Mouse (Mus musculus): ENCODE data around the gene Adgrb3. TPM values are rescaled to one million over a fixed set of nuclear protein-coding genes. Genes with fewer than 3 reads are reported as not detected.

Gene Adgrb3
- total RNA-seq, 2 experiments from 2014 or later = 106 to 113 TPM

- no peak for DNase-seq
Measured at GRCm38 (mm10) chr1:25250562-25250961, 578.9 kb downstream of the Adgrb3 start.

- no peak for DNase-seq
Measured at GRCm38 (mm10) chr1:25242436-25242835, 587.1 kb downstream of the Adgrb3 start.

- no peak for DNase-seq
Measured at GRCm38 (mm10) chr1:25229245-25229750, 600.2 kb downstream of the Adgrb3 start.

GRCm38 (mm10) chr1:25228381-25229244 is 600.9 kb downstream of the Adgrb3 start:
- DNase-seq = peak; percentile 74 to 79

GRCm38 (mm10) chr1:25227880-25228279 is 601.6 kb downstream of the Adgrb3 start:
- no peak for DNase-seq

GRCm38 (mm10) chr1:25204636-25205035 is 624.9 kb downstream of the Adgrb3 start:
- no peak for DNase-seq

- DNase-seq = no peak
Measured at GRCm38 (mm10) chr1:25199392-25199791, 630.1 kb downstream of the Adgrb3 start.

GRCm38 (mm10) chr1:25191986-25192385 is 637.5 kb downstream of the Adgrb3 start:
- no peak for DNase-seq

GRCm38 (mm10) chr1:25189261-25189660 is 640.2 kb downstream of the Adgrb3 start:
- no peak for DNase-seq

GRCm38 (mm10) chr1:25185909-25186308 is 643.6 kb downstream of the Adgrb3 start:
- no peak for DNase-seq

GRCm38 (mm10) chr1:25181881-25182280 is 647.6 kb downstream of the Adgrb3 start:
- DNase-seq = no peak

- no peak for DNase-seq
Measured at GRCm38 (mm10) chr1:25180615-25181014, 648.9 kb downstream of the Adgrb3 start.

- peak; percentile 11 to 29 for DNase-seq
Measured at GRCm38 (mm10) chr1:25179860-25180582, 649.5 kb downstream of the Adgrb3 start.

- no peak for DNase-seq
Measured at GRCm38 (mm10) chr1:25178347-25179130, 651.0 kb downstream of the Adgrb3 start.

GRCm38 (mm10) chr1:25167120-25167519 is 662.4 kb downstream of the Adgrb3 start:
- DNase-seq = no peak

GRCm38 (mm10) chr1:25166036-25166796 is 663.3 kb downstream of the Adgrb3 start:
- DNase-seq = peak; percentile 59

- no peak for DNase-seq
Measured at GRCm38 (mm10) chr1:25163561-25163960, 665.9 kb downstream of the Adgrb3 start.

GRCm38 (mm10) chr1:25146206-25146605 is 683.3 kb downstream of the Adgrb3 start:
- DNase-seq = peak; percentile 18 to 30

GRCm38 (mm10) chr1:25132150-25132824 is 697.2 kb downstream of the Adgrb3 start:
- DNase-seq = no peak

GRCm38 (mm10) chr1:25115512-25115911 is 714.0 kb downstream of the Adgrb3 start:
- no peak for DNase-seq

- DNase-seq = no peak
Measured at GRCm38 (mm10) chr1:25107500-25108101, 721.9 kb downstream of the Adgrb3 start.

Data from layer of hippocampus, postnatal 36 days (tissue).